Comparison of ENCODE assay signal across 1 mouse cellular context in genomic region chr11:43681472-43682414, GRCm38 (mm10).
TF ChIP-seq lines count a peak whose summit lies in the region.

TSS of gene Pwwp2a (plus strand) at chr11:43681998.

TF ChIP-seq in CH12.LX, 34 proteins besides CTCF, POLR2A, EP300 and RAD21 (continued from another document):
- TF ChIP-seq MEF2A (IDR thresholded peaks at IDR 0.05; ENCODE audit: borderline replicate concordance, low read depth, low read length) (no peak; the same call in 1 of the 2 replicates), HCFC1 (IDR thresholded peaks at IDR 0.05; ENCODE audit: low read depth, low read length) (peak; percentile 74), KAT2A (IDR thresholded peaks at IDR 0.05; ENCODE audit: insufficient replicate concordance, low read length) (0 out of 2 replicates have a peak, but pooled peaks have one; percentile 46), CHD2 (IDR thresholded peaks at IDR 0.05; ENCODE audit: low read length) (peak; percentile 97), RCOR1 (conservative IDR thresholded peaks at IDR 0.05; ENCODE audit: low read depth, low read length) (no peak), NRF1 (IDR thresholded peaks at IDR 0.05; ENCODE audit: low read depth, low read length) (peak; percentile 16; the same call in 1 of the 2 replicates), MAZ (IDR thresholded peaks at IDR 0.05; ENCODE audit: low read depth, low read length) (peak; percentile 80; the same call in 1 of the 2 replicates), GABPA (IDR thresholded peaks at IDR 0.05; ENCODE audit: insufficient replicate concordance, low read depth, low read length) (no peak), ELF1 (IDR thresholded peaks at IDR 0.05; ENCODE audit: low read depth, low read length) (peak; percentile 89), MYC (IDR thresholded peaks at IDR 0.05; ENCODE audit: low read depth, low read length) (no peak), NELFE (IDR thresholded peaks at IDR 0.05; ENCODE audit: low read depth, low read length) (peak; percentile 57), ZMIZ1 (IDR thresholded peaks at IDR 0.05; ENCODE audit: low read depth, low read length) (no peak; the same call in 1 of the 2 replicates)
